Mouse (Mus musculus) brown adipose tissue, adult 24 weeks (tissue): ENCODE data around the gene Tsku. TPM values are rescaled to one million over a fixed set of nuclear protein-coding genes. Genes with fewer than 3 reads are reported as not detected.

Source experiments
- H3K27ac ChIP-seq: fragments of 200-500 bp; replicated peaks from 2 replicates; pipeline ENCODE4 v1.5.1; 2012; ENCODE audit warnings: low read depth, mild to moderate bottlenecking, low read length
- H3K4me1 ChIP-seq: fragments of 200-500 bp; 2 replicates; pipeline ENCODE4 v1.6.1; 2012; ENCODE audit warnings: low read length, mixed read lengths; ENCODE audit not compliant: control insufficient read depth, insufficient read depth, insufficient read length
- H3K4me3 ChIP-seq: fragments of 200-500 bp; 2 replicates; pipeline ENCODE4 v1.5.1; 2012; ENCODE audit warnings: low read depth, mild to moderate bottlenecking, low read length, moderate library complexity; ENCODE audit not compliant: insufficient read depth
- polyA plus RNA-seq: library from polyadenylated mRNA; stranded (reverse); fragments of >200 nt; gene quantifications from 2 replicates; pipeline ENCODE4 v1.2.4, GENCODE M21; 2012; ENCODE audit not compliant: missing spikeins, insufficient read depth, insufficient read length

The Tsku gene
- polyA plus RNA-seq, 1 experiment: 31.5 TPM

GRCm38 (mm10) chr7:98324228-98324627 lies 36.9 kb downstream of the Tsku start:
- H3K27ac ChIP-seq: no peak overlapping the region
- H3K4me3 ChIP-seq: no peak overlapping the region
- H3K4me1 ChIP-seq: peaks cover 3% of the 10 kb centered on the region; the same call in 1 of the 2 replicates

DNA sequence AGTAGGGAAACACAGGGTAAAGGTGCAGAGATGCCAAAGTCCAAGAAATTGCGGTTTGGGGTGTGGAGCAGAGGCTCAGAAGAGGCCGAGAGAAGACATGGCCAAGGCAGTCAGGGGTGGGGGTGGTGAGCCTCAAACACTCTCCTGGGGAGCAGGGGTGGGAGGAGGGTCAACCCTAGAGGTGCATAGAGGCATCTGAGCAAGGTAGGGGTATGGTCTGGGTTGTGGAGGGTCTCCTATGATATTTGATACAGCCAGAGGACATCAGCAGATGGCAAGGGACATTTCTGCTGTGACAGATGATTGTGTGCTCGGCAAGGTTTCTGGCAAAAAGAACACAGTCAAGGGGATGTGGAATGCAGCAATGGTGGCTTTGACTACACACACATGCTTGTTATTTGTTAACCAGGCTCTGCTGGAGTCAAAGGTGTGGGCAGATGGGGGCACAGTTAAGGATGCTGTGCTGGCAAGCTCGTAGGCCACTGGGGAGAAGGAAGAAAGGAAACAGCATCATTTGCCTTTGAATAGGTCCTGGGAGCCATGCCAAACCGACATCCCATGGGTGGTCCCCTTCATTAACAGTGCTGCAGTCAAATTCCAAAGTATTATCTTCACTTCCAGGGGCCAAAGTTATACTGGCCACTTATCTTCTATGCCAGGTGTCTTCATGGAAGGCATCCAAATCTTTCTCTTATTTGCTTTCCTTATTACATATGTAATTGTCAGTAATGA lies 37.7 kb downstream of the Tsku start:
- Histone ChIP-seq H3K27ac (no peak overlapping the region), H3K4me3 (no peak overlapping the region), H3K4me1 (peaks cover 3% of the 10 kb centered on the region; the same call in 1 of the 2 replicates)

GRCm38 (mm10) chr7:98322415-98322814 lies 38.7 kb downstream of the Tsku start:
- H3K27ac ChIP-seq: peak overlapping the region; percentile 31; the same call in 1 of the 2 replicates
- peaks cover 3% of the 10 kb centered on the region; the same call in 1 of the 2 replicates for H3K4me1 ChIP-seq
- H3K4me3 ChIP-seq: no peak overlapping the region

DNA sequence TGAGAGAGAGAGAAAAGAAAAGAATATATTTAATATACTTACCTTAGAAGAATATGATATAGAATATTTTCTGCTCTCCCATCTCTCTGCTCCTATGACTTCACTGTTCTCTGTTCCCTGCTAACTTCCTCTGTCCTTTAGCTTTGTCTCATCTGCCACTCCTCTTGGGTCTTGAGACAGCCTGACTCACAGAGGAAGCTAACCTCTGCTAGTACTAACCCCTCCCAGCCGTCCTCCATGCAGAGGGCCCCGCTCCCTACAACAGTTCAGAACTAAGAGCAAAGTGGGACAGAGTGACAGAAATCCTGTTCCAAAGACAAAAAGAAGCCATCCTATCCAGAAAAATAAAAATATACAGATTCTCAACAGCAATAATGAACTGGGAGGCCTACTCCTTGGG lies 40.0 kb downstream of the Tsku start, which contains the start of gene Acer3:
Acer3 (minus strand) TSS at position 126 of the 400 bp plus-strand sequence.
- Histone ChIP-seq H3K4me1 (peaks cover 6% of the 10 kb centered on the region; the same call in 1 of the 2 replicates), H3K27ac (peak within 1 kb of the TSS; percentile 59), H3K4me3 (0 out of 2 replicates have a peak within 1 kb of the TSS, but pooled peaks have one; percentile 1)

GRCm38 (mm10) chr7:98320006-98320556 lies 41.0 kb downstream of the Tsku start:
- Histone ChIP-seq H3K27ac (0 out of 2 replicates have a peak overlapping the region, but pooled peaks have one; percentile 2), H3K4me3 (0 out of 2 replicates have a peak overlapping the region, but pooled peaks have one; percentile 1), H3K4me1 (peaks cover 6% of the 10 kb centered on the region; the same call in 1 of the 2 replicates)

DNA sequence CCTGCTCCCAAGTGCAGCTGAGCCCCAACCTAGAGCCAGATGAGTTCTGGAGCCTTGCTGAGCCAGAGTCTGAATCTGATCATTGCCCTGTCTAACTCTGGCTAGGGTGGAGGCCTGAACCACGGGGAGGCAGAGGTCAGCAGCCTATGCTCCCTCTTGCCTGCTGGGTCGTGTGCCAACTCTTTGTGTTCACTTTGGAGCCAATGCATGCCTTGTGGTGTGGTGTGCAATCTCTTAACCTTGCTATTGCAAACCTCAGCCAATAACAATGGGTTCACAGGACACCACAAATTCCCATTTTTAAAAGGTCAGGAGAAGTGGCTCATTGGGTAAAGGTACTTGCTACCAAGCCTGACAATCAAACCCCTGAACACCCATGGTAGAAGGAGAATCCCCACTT lies 44.6 kb downstream of the Tsku start:
- Histone ChIP-seq H3K4me3 (no peak overlapping the region), H3K4me1 (0 out of 2 replicates have a peak, but pooled peaks cover 4% of the 10 kb centered on the region), H3K27ac (no peak overlapping the region)

DNA sequence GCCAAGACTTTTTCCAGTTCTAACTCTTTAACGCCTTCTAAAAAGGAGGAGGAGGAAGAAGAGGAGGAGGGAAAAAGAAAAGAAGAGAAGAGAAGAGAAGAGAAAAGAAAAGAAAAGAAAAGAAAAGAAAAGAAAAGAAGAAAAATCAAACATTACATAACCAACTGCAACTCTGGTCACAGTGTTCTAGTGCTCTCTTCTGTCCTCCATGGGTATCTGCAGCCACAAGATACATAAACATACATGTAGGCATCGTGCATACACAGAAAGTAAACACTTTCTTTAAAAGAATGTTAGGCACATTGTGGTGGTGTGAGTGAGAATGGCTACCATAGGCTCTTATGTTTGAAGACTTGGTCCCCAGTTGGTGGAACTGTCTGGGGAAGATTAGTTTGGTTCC lies 46.0 kb downstream of the Tsku start:
- H3K4me1 ChIP-seq: 0 out of 2 replicates have a peak, but pooled peaks cover 4% of the 10 kb centered on the region
- no peak overlapping the region for H3K27ac ChIP-seq
- H3K4me3 ChIP-seq: no peak overlapping the region

GRCm38 (mm10) chr7:98312185-98312920 lies 48.8 kb downstream of the Tsku start:
- no peak overlapping the region for H3K4me3 ChIP-seq

DNA sequence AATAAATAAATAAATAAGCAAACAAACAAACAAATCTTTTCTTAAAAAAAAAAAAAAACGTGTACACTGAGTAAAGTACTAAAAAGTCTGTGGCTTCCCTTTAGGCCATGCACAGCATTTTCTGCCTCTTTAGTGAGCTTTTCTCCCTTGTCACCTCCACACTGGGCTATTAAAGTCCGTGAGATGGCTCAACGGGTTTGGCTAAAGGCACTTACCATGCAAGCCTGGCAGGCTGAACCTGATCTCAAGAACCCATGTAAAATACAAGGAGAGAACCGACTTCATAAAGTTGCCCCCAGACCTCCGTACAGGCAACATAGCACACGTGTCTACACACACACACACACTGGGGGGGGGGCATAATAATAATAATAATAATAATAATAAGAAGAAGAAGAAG lies 50.9 kb downstream of the Tsku start:
- peaks cover 3% of the 10 kb centered on the region; the same call in 1 of the 2 replicates for H3K4me1 ChIP-seq
- no peak overlapping the region for H3K27ac ChIP-seq
- H3K4me3 ChIP-seq: no peak overlapping the region

More at GRCm38 (mm10) chr7:98312185-98312920, 48.8 kb downstream of the Tsku start:
- Histone ChIP-seq H3K4me1 (peaks cover 6% of the 10 kb centered on the region; the same call in 1 of the 2 replicates), H3K27ac (no peak overlapping the region)

DNA sequence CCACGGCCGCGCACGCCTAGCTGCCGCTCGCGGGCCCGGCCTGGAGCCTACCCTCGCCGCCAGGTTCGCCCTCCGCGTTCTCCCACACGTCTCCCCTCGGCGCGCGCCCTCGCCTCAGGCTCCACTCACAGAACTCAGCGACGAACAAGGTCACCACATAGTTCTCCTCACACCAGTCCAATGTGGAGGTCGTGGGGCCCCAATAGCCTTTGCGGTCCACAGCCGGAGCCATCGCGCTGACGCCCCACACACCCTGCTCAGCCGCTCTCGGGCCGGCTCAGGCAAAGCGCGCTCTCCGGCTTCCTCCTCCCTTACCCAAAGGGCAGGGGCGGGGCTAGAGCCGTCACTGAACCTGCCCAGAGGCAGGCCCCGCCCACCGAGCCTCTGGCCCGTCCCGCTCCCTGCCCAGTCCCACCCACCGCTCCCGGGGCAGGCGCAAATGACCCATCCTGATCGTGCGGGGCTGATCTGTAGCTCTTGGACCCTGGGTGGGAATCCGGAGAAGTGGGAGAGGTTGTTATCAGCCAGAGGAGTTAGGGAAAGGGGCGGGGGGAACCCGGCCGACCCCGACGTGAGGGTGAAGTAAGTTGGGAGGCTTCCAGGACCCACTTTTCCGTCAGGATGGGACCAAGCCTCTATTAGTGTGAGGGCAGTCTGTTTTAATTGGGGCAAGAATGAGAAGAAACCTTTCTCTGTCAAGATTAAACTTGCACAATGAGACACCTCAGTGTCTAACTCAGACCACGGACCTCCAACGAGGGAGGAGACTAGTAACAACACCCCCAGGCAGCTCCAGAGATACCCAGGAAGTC lies 51.7 kb downstream of the Tsku start:
- Histone ChIP-seq H3K27ac (peak overlapping the region; percentile 29), H3K4me1 (peaks cover 3% of the 10 kb centered on the region; the same call in 1 of the 2 replicates), H3K4me3 (peak overlapping the region; percentile 65)

DNA sequence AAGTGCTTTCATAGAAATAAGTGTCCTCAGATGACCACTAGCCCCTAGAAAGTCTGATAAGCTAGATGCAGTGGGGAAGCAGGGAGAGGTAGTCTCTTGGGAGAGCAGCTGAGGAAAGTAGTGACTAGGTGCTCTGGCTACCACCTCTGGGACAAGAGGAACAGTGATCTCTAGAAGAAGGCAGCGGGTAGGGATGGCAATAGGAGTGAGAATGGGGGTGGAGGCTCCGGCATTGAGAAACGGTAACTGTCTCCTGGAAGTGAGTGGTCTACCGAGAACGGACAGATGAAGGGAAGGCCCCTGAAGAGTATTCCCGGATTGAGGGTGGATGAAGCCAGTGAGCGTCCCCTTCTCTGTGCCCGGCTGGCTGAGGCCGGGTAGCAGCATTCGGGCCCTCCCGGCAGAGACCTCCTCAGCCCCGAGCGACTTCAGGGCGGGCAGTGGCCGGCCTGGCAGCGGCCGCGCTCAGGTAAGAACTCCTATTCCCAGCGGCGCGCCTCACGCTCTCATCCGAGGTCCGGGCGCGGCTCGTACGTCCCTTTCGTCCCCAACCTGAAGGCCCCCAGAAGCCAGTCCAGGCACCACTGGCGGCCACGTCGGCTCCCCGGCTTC lies 52.4 kb downstream of the Tsku start:
- Histone ChIP-seq H3K27ac (peak overlapping the region; percentile 29; the same call in 1 of the 2 replicates), H3K4me1 (peaks cover 3% of the 10 kb centered on the region; the same call in 1 of the 2 replicates), H3K4me3 (peak overlapping the region; percentile 65)

DNA sequence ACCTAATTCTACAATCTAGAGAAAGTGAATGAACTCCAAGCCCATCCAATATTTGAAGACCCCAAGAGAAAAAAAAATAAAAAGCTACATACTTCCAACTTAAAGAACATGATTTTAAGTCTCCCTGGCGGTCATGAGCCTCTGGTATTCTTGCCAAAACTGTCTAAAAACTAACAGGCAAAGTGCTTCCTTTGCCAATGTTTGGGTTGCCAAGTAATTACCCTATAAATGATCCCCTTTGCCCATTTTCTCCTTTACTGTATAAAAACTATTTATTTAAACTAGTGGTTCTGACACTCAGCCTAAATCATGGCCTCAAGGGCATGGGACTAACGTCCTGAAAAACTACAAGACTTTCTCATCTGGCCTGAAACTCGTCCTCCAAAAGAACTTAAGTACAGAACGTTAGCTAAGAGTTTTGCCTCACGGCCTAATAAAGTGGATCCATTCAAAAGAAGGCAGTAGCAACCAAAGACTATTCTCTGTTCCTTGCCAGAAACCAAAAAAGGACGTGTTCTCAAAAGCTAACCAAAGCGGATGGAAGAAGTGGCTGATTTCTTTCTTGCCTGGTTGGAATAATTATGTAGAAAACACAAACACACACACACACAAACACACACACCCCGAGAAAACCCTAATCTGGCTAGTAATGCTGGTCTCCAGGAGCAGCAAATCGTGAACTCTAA lies 53.1 kb downstream of the Tsku start:
- H3K27ac ChIP-seq: peak overlapping the region; percentile 29; the same call in 1 of the 2 replicates
- peaks cover 3% of the 10 kb centered on the region; the same call in 1 of the 2 replicates for H3K4me1 ChIP-seq
- peak overlapping the region; percentile 65 for H3K4me3 ChIP-seq

- no peak overlapping the region for H3K27ac ChIP-seq
- no peak overlapping the region for H3K4me3 ChIP-seq
- peaks cover 3% of the 10 kb centered on the region; the same call in 1 of the 2 replicates for H3K4me1 ChIP-seq
Observed at GRCm38 (mm10) chr7:98307411-98307810, 53.7 kb downstream of the Tsku start.
